Mouse (Mus musculus) forebrain, embryonic 14.5 days (tissue): Measurements from ENCODE around the gene 9130409I23Rik. TPM values are rescaled to one million over a fixed set of nuclear protein-coding genes. Genes with fewer than 3 reads are reported as not detected.

ENCODE experiments used
- polyA plus RNA-seq: library from polyadenylated mRNA; unstranded; fragments of >200 nt; fragmentation: Nextera tagmentation; extraction: Ambion mirVana; gene quantifications from 2 replicates; pipeline ENCODE4 v1.2.1, GENCODE M21; 2014

The 9130409I23Rik gene
- polyA plus RNA-seq, 1 experiment from 2014 or later = not detected

Other genes starting within 250 kb of the 9130409I23Rik start
- 4,992 and 5,015 TPM in 2 replicates for gene H3f3a, start 237.3 kb upstream of the 9130409I23Rik start, polyA plus RNA-seq
- gene Sde2, start 200.1 kb upstream of the 9130409I23Rik start, polyA plus RNA-seq = 22.7 and 25.5 TPM in 2 replicates
- 2.4 and 2.5 TPM in 2 replicates for gene Lefty2, start 158.1 kb upstream of the 9130409I23Rik start, polyA plus RNA-seq
- gene Pycr2, start 146.9 kb upstream of the 9130409I23Rik start, polyA plus RNA-seq = 83.2 and 94.0 TPM in 2 replicates
- gene Lefty1, start 116.2 kb upstream of the 9130409I23Rik start, polyA plus RNA-seq = 0.15 and 0.56 TPM in 2 replicates
- 1.1 and 1.3 TPM in 2 replicates for gene Tmem63a, start 108.9 kb upstream of the 9130409I23Rik start, polyA plus RNA-seq
- gene Ephx1, start 30.3 kb upstream of the 9130409I23Rik start, polyA plus RNA-seq = 4.1 and 5.5 TPM in 2 replicates
- 28.8 and 34.1 TPM in 2 replicates for gene Nvl, start 93.0 kb downstream of the 9130409I23Rik start, polyA plus RNA-seq
- gene Cnih4, start 93.5 kb downstream of the 9130409I23Rik start, polyA plus RNA-seq = 70.8 and 90.6 TPM in 2 replicates
- 38.0 and 38.5 TPM in 2 replicates for gene Wdr26, start 160.8 kb downstream of the 9130409I23Rik start, polyA plus RNA-seq